28 mouse cellular contexts compared by ENCODE assay signal in the genomic region with DNA sequence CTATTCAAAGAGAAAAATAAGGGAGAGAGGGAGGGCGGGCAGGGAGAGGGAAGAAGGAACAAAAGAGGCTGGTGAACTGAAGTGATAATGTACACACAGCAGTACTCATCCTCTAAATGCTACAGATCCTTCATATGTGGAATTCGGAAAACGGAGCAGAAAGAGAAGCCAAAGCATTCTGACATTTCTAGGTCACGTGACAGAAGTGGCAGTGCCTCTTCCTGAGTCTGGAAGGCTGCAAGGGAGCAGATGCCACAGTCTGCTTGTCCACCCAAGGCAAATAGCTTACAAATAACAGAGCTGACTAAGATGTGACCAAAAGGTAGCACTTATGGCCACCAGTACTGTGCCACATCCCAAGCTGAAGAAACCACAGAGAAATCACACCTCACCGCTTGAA.
"Had no signal": no experiment of that assay in that cellular context is flagged by ENCODE, and none has a peak within 500 bp of the region (broad histone marks: within the 10 kb centered on the region; RNA-seq: fewer than 3 reads in every experiment).

No protein-coding gene starts in this region.

- H3K36me3 ChIP-seq: limb, embryonic 10.5 days; limb, embryonic 12.5 days; limb, embryonic 13.5 days; limb, embryonic 15.5 days; liver, embryonic 12.5 days; liver, embryonic 13.5 days; liver, embryonic 15.5 days; lung, embryonic 15.5 days; midbrain, embryonic 12.5 days; midbrain, embryonic 13.5 days; midbrain, embryonic 15.5 days had no signal

- H3K4me2 ChIP-seq: limb, embryonic 12.5 days; limb, embryonic 13.5 days; limb, embryonic 15.5 days; liver, embryonic 11.5 days; liver, embryonic 12.5 days; liver, embryonic 13.5 days; liver, embryonic 15.5 days; lung, embryonic 14.5 days; lung, embryonic 15.5 days; midbrain, embryonic 11.5 days; midbrain, embryonic 12.5 days; midbrain, embryonic 13.5 days; midbrain, embryonic 15.5 days had no signal

- H3K9ac ChIP-seq: limb, embryonic 12.5 days; limb, embryonic 13.5 days; limb, embryonic 15.5 days; liver, embryonic 12.5 days; liver, embryonic 13.5 days; liver, embryonic 14.5 days; liver, embryonic 15.5 days; liver, postnatal 0 days; lung, embryonic 14.5 days; lung, embryonic 15.5 days; midbrain, embryonic 12.5 days; midbrain, embryonic 13.5 days; midbrain, embryonic 15.5 days had no signal

- H3K27ac ChIP-seq: limb, embryonic 10.5 days; limb, embryonic 12.5 days; limb, embryonic 13.5 days; limb, embryonic 15.5 days; liver, embryonic 12.5 days; liver, embryonic 13.5 days; liver, embryonic 14.5 days; liver, embryonic 15.5 days; lung, embryonic 15.5 days; macrophage; midbrain, embryonic 12.5 days; midbrain, embryonic 13.5 days; midbrain, embryonic 15.5 days had no signal

- DNase-seq: left cerebral cortex, postnatal 4 days; liver; liver, embryonic 13.5 days; liver, postnatal 0 days; lung, adult 18-20 months; lung, adult 2 months; lung, embryonic 14.5 days; lung, postnatal 10 days; lung, postnatal 14 days; lung, postnatal 36 days; lung, postnatal 4 days; midbrain, embryonic 14.5 days had no signal

- H3K27me3 ChIP-seq: limb, embryonic 12.5 days; limb, embryonic 13.5 days; limb, embryonic 15.5 days; liver, embryonic 12.5 days; liver, embryonic 13.5 days; liver, embryonic 15.5 days; lung, embryonic 15.5 days; megakaryocyte, embryonic 14.5 days; midbrain, embryonic 12.5 days; midbrain, embryonic 13.5 days; midbrain, embryonic 15.5 days had no signal

- H3K4me1 ChIP-seq: limb, embryonic 10.5 days; limb, embryonic 12.5 days; limb, embryonic 15.5 days; liver, embryonic 12.5 days; liver, embryonic 13.5 days; liver, embryonic 15.5 days; lung, embryonic 15.5 days; megakaryocyte, embryonic 14.5 days; midbrain, embryonic 12.5 days; midbrain, embryonic 13.5 days; midbrain, embryonic 15.5 days had no signal

- H3K4me3 ChIP-seq: limb, embryonic 10.5 days; limb, embryonic 12.5 days; limb, embryonic 13.5 days; limb, embryonic 15.5 days; liver, embryonic 12.5 days; liver, embryonic 13.5 days; liver, embryonic 15.5 days; lung, embryonic 15.5 days; megakaryocyte, embryonic 14.5 days; midbrain, embryonic 12.5 days; midbrain, embryonic 13.5 days; midbrain, embryonic 15.5 days; myocyte had no signal

- H3K9me3 ChIP-seq: limb, embryonic 10.5 days; limb, embryonic 12.5 days; limb, embryonic 13.5 days; limb, embryonic 15.5 days; liver, embryonic 12.5 days; liver, embryonic 13.5 days; liver, embryonic 15.5 days; lung, embryonic 15.5 days; midbrain, embryonic 12.5 days; midbrain, embryonic 13.5 days; midbrain, embryonic 15.5 days had no signal
